Mouse (Mus musculus) MN1 (cell line): ENCODE measurements around the gene Fam174b.

Experiments used
- DNase-seq: peaks from one replicate; pipeline ENCODE4 v3.0.0-alpha.2; 2016; ENCODE audit warnings: low spot score

The Fam174b gene

GRCm38 (mm10) chr7:73749339-73749738, 9.2 kb downstream of the Fam174b start:
- DNase-seq = no peak

- DNase-seq = no peak
Observed at GRCm38 (mm10) chr7:73749983-73750382, 9.9 kb downstream of the Fam174b start.

- no peak for DNase-seq
Observed at GRCm38 (mm10) chr7:73753598-73753997, 13.5 kb downstream of the Fam174b start.

GRCm38 (mm10) chr7:73755377-73756110, 15.4 kb downstream of the Fam174b start:
- no peak for DNase-seq

- DNase-seq = no peak
Observed at GRCm38 (mm10) chr7:73761691-73762189, 21.6 kb downstream of the Fam174b start.

- no peak for DNase-seq
Observed at GRCm38 (mm10) chr7:73764679-73765078, 24.6 kb downstream of the Fam174b start.

- no peak for DNase-seq
Observed at GRCm38 (mm10) chr7:73765186-73765903, 25.2 kb downstream of the Fam174b start.

- DNase-seq = no peak
Observed at GRCm38 (mm10) chr7:73769224-73769623, 29.1 kb downstream of the Fam174b start.

GRCm38 (mm10) chr7:73771384-73772274, 31.5 kb downstream of the Fam174b start:
- no peak for DNase-seq

- DNase-seq = no peak
Observed at GRCm38 (mm10) chr7:73772275-73772765, 32.2 kb downstream of the Fam174b start.

GRCm38 (mm10) chr7:73774781-73775180, 34.7 kb downstream of the Fam174b start:
- DNase-seq = no peak

- DNase-seq = no peak
Observed at GRCm38 (mm10) chr7:73777777-73778176, 37.7 kb downstream of the Fam174b start.

GRCm38 (mm10) chr7:73784736-73785428, 44.8 kb downstream of the Fam174b start:
- no peak for DNase-seq

GRCm38 (mm10) chr7:73785815-73786214, 45.7 kb downstream of the Fam174b start:
- DNase-seq = no peak

- DNase-seq = no peak
Observed at GRCm38 (mm10) chr7:73787513-73787912, 47.4 kb downstream of the Fam174b start.

GRCm38 (mm10) chr7:73791096-73791495, 51.0 kb downstream of the Fam174b start:
- DNase-seq = no peak

- no peak for DNase-seq
Observed at GRCm38 (mm10) chr7:73792155-73792554, 52.1 kb downstream of the Fam174b start.

GRCm38 (mm10) chr7:73792641-73793040, 52.5 kb downstream of the Fam174b start:
- no peak for DNase-seq

- no peak for DNase-seq
Observed at GRCm38 (mm10) chr7:73809261-73809660, 69.2 kb downstream of the Fam174b start.

GRCm38 (mm10) chr7:73811439-73811838, 71.3 kb downstream of the Fam174b start:
- no peak for DNase-seq

- no peak for DNase-seq
Observed at GRCm38 (mm10) chr7:73812176-73812575, 72.1 kb downstream of the Fam174b start.
